Mouse (Mus musculus): ENCODE measurements around the gene 4930432K21Rik.

Gene 4930432K21Rik

GRCm38 (mm10) chr8:84147324-84147766 lies 480 bp upstream of the 4930432K21Rik start:
- DNase-seq (ENCODE audit: extremely low spot score, low read depth, low spot score) = no peak

- no peak for DNase-seq (ENCODE audit: extremely low spot score, low read depth, low spot score)
Observed at GRCm38 (mm10) chr8:84148531-84148850, 666 bp downstream of the 4930432K21Rik start.

GRCm38 (mm10) chr8:84149181-84149580 lies 1.4 kb downstream of the 4930432K21Rik start:
- no peak for DNase-seq (ENCODE audit: extremely low spot score, low read depth, low spot score)

- no peak for DNase-seq (ENCODE audit: extremely low spot score, low read depth, low spot score)
Observed at GRCm38 (mm10) chr8:84157620-84158019, 9.8 kb downstream of the 4930432K21Rik start.

GRCm38 (mm10) chr8:84167696-84168095 lies 19.9 kb downstream of the 4930432K21Rik start:
- no peak for DNase-seq (ENCODE audit: extremely low spot score, low read depth, low spot score)

- no peak for DNase-seq (ENCODE audit: extremely low spot score, low read depth, low spot score)
Observed at GRCm38 (mm10) chr8:84170096-84170495, 22.3 kb downstream of the 4930432K21Rik start.

GRCm38 (mm10) chr8:84173861-84174260 lies 26.0 kb downstream of the 4930432K21Rik start:
- no peak for DNase-seq (ENCODE audit: extremely low spot score, low read depth, low spot score)

- DNase-seq (ENCODE audit: extremely low spot score, low read depth, low spot score) = no peak
Observed at GRCm38 (mm10) chr8:84176560-84176959, 28.7 kb downstream of the 4930432K21Rik start.

- no peak for DNase-seq (ENCODE audit: extremely low spot score, low read depth, low spot score)
Observed at GRCm38 (mm10) chr8:84177405-84177804, 29.6 kb downstream of the 4930432K21Rik start.

- no peak for DNase-seq (ENCODE audit: extremely low spot score, low read depth, low spot score)
Observed at GRCm38 (mm10) chr8:84178592-84178991, 30.8 kb downstream of the 4930432K21Rik start.

GRCm38 (mm10) chr8:84179946-84180345 lies 32.1 kb downstream of the 4930432K21Rik start:
- no peak for DNase-seq (ENCODE audit: extremely low spot score, low read depth, low spot score)

GRCm38 (mm10) chr8:84180530-84181190 lies 32.8 kb downstream of the 4930432K21Rik start:
- no peak for DNase-seq (ENCODE audit: extremely low spot score, low read depth, low spot score)

GRCm38 (mm10) chr8:84182833-84183232 lies 35.0 kb downstream of the 4930432K21Rik start:
- no peak for DNase-seq (ENCODE audit: extremely low spot score, low read depth, low spot score)

GRCm38 (mm10) chr8:84183261-84184084 lies 35.6 kb downstream of the 4930432K21Rik start:
- no peak for DNase-seq (ENCODE audit: extremely low spot score, low read depth, low spot score)

GRCm38 (mm10) chr8:84184085-84185043 lies 36.5 kb downstream of the 4930432K21Rik start:
- DNase-seq (ENCODE audit: extremely low spot score, low read depth, low spot score) = no peak

GRCm38 (mm10) chr8:84185117-84185516 lies 37.3 kb downstream of the 4930432K21Rik start, which contains the start of gene Nanos3:
Gene Nanos3 (minus strand): TSS chr8:84185217.
- no peak for DNase-seq (ENCODE audit: extremely low spot score, low read depth, low spot score)

- DNase-seq (ENCODE audit: extremely low spot score, low read depth, low spot score) = no peak
Observed at GRCm38 (mm10) chr8:84186547-84186946, 38.7 kb downstream of the 4930432K21Rik start.

GRCm38 (mm10) chr8:84187065-84187755 lies 39.4 kb downstream of the 4930432K21Rik start:
- DNase-seq (ENCODE audit: extremely low spot score, low read depth, low spot score) = no peak

- no peak for DNase-seq (ENCODE audit: extremely low spot score, low read depth, low spot score)
Observed at GRCm38 (mm10) chr8:84188671-84189070, 40.8 kb downstream of the 4930432K21Rik start.

GRCm38 (mm10) chr8:84189603-84190002 lies 41.8 kb downstream of the 4930432K21Rik start:
- no peak for DNase-seq (ENCODE audit: extremely low spot score, low read depth, low spot score)

All from hindlimb bud, embryonic 11.5 days (tissue).